Mouse (Mus musculus) testis, adult 2 months (tissue): ENCODE measurements at regions not wholly inside any gene's neighbourhood (a gene's known extent, or its start where the extent isn't known, plus 50 kb on each side); places are given as distances from the start of the nearest gene placed in this dataset.

Experiments
- H3K27ac ChIP-seq: fragments of 200-500 bp; 2 replicates; pipeline ENCODE4 v1.5.1; 2012; ENCODE audit warnings: low read depth, low read length; ENCODE audit not compliant: control insufficient read depth, insufficient read depth
- H3K27me3 ChIP-seq: fragments of 200-500 bp; 2 replicates; pipeline ENCODE4 v1.6.1; 2012; ENCODE audit warnings: mild to moderate bottlenecking, low read length, moderate library complexity; ENCODE audit not compliant: control insufficient read depth, insufficient read depth
- H3K36me3 ChIP-seq: fragments of 200-500 bp; 2 replicates; pipeline ENCODE4 v1.6.1; 2012; ENCODE audit warnings: mild to moderate bottlenecking, low read length; ENCODE audit not compliant: control insufficient read depth, insufficient read depth
- H3K4me1 ChIP-seq: fragments of 200-500 bp; 2 replicates; pipeline ENCODE4 v1.6.1; 2012; ENCODE audit warnings: low read length; ENCODE audit not compliant: control insufficient read depth, insufficient read depth
- H3K4me3 ChIP-seq: fragments of 200-500 bp; 2 replicates; pipeline ENCODE4 v1.5.1; 2012; ENCODE audit warnings: low read depth, mild to moderate bottlenecking, low read length, moderate library complexity, mixed read lengths; ENCODE audit not compliant: control insufficient read depth
- CTCF ChIP-seq: fragments of 200-500 bp; IDR thresholded peaks from 2 replicates; pipeline ENCODE4 v1.5.1; 2012; ENCODE audit warnings: low read depth, mild to moderate bottlenecking, inconsistent platforms, low read length, moderate library complexity; ENCODE audit not compliant: control insufficient read depth, insufficient read depth, insufficient replicate concordance
- POLR2A ChIP-seq: fragments of 200-500 bp; IDR thresholded peaks from 2 replicates; pipeline ENCODE4 v1.6.1; 2012; ENCODE audit warnings: low read depth, mild to moderate bottlenecking, inconsistent platforms, low read length, moderate library complexity; ENCODE audit not compliant: control insufficient read depth

GRCm38 (mm10) chr16:76222960-76223359 lies 150.7 kb downstream of the Nrip1 start:
- Histone ChIP-seq H3K36me3 (no peaks in the 10 kb centered on the region), H3K27ac (no peak overlapping the region), H3K4me1 (no peaks in the 10 kb centered on the region), H3K4me3 (no peak overlapping the region), H3K27me3 (no peaks in the 10 kb centered on the region)
- TF ChIP-seq CTCF: no peak
- TF ChIP-seq POLR2A: no peak

- Histone ChIP-seq H3K4me3 (no peak overlapping the region), H3K4me1 (no peaks in the 10 kb centered on the region), H3K27me3 (no peaks in the 10 kb centered on the region), H3K36me3 (no peaks in the 10 kb centered on the region), H3K27ac (no peak overlapping the region)
- TF ChIP-seq POLR2A (no peak), CTCF (no peak)
Observed at GRCm38 (mm10) chr16:76220466-76220865, 153.2 kb downstream of the Nrip1 start.

- no peak overlapping the region for H3K4me3 ChIP-seq
- H3K27me3 ChIP-seq: no peaks in the 10 kb centered on the region
- H3K27ac ChIP-seq: no peak overlapping the region
- no peaks in the 10 kb centered on the region for H3K4me1 ChIP-seq
- TF ChIP-seq POLR2A: no peak
- no peak for TF ChIP-seq CTCF
- H3K36me3 ChIP-seq: no peaks in the 10 kb centered on the region
Observed at GRCm38 (mm10) chr16:76219233-76219632, 154.4 kb downstream of the Nrip1 start.

- no peaks in the 10 kb centered on the region for H3K4me1 ChIP-seq
- no peak overlapping the region for H3K4me3 ChIP-seq
- no peaks in the 10 kb centered on the region for H3K36me3 ChIP-seq
Observed at GRCm38 (mm10) chr16:76218310-76219170, 155.1 kb downstream of the Nrip1 start.

GRCm38 (mm10) chr16:76216184-76216583 lies 157.4 kb downstream of the Nrip1 start:
- Histone ChIP-seq H3K27ac (no peak overlapping the region), H3K4me1 (no peaks in the 10 kb centered on the region), H3K27me3 (no peaks in the 10 kb centered on the region), H3K36me3 (no peaks in the 10 kb centered on the region), H3K4me3 (no peak overlapping the region)
- TF ChIP-seq POLR2A (no peak), CTCF (no peak)

More at GRCm38 (mm10) chr16:76218310-76219170, 155.1 kb downstream of the Nrip1 start:
- no peak overlapping the region for H3K27ac ChIP-seq
- H3K27me3 ChIP-seq: no peaks in the 10 kb centered on the region
- TF ChIP-seq POLR2A: no peak
- TF ChIP-seq CTCF: no peak

- H3K27me3 ChIP-seq: no peaks in the 10 kb centered on the region
- H3K4me3 ChIP-seq: no peak overlapping the region
- no peak overlapping the region for H3K27ac ChIP-seq
- H3K36me3 ChIP-seq: no peaks in the 10 kb centered on the region
- H3K4me1 ChIP-seq: no peaks in the 10 kb centered on the region
- TF ChIP-seq POLR2A: no peak
- no peak for TF ChIP-seq CTCF
Observed at GRCm38 (mm10) chr16:76215558-76215957, 158.1 kb downstream of the Nrip1 start.

GRCm38 (mm10) chr16:76201773-76202571 lies 171.7 kb downstream of the Nrip1 start:
- Histone ChIP-seq H3K27me3 (no peaks in the 10 kb centered on the region), H3K4me3 (no peak overlapping the region), H3K4me1 (no peaks in the 10 kb centered on the region), H3K27ac (no peak overlapping the region), H3K36me3 (no peaks in the 10 kb centered on the region)
- TF ChIP-seq POLR2A (no peak), CTCF (no peak)
